Mouse (Mus musculus) limb, embryonic 11.5 days (tissue): ENCODE results near the gene Olfr460. TPM values are rescaled to one million over a fixed set of nuclear protein-coding genes. Genes with fewer than 3 reads are reported as not detected.

Source experiments
- ATAC-seq: fragments of 200-750 bp; cut with Nextera tagmentation; 2 replicates; pipeline ENCODE4 v1.8.0; 2017; ENCODE audit warnings: low read depth; ENCODE audit not compliant: insufficient number of reproducible peaks, low FRiP score, low TSS enrichment
- DNase-seq: peaks from one replicate; pipeline ENCODE4 v3.0.0-alpha.2; 2015; ENCODE audit warnings: low spot score
- H3K27ac ChIP-seq: fragments of 300-500 bp; sonication (generic); replicated peaks from 2 replicates; pipeline ENCODE4 v1.5.1; 2014; ENCODE audit warnings: low read depth, mild to moderate bottlenecking, low read length
- H3K27me3 ChIP-seq: fragments of 300-500 bp; sonication (generic); 2 replicates; pipeline ENCODE4 v1.6.1; 2014; ENCODE audit warnings: mild to moderate bottlenecking, low read length, mixed read lengths; ENCODE audit not compliant: control insufficient read depth, insufficient read depth
- H3K36me3 ChIP-seq: fragments of 300-500 bp; sonication (generic); 2 replicates; pipeline ENCODE4 v1.6.1; 2014; ENCODE audit warnings: mild to moderate bottlenecking, low read length, moderate library complexity, mixed read lengths; ENCODE audit not compliant: control insufficient read depth, insufficient read depth
- H3K4me1 ChIP-seq: fragments of 300-500 bp; sonication (generic); 2 replicates; pipeline ENCODE4 v1.6.1; 2014; ENCODE audit warnings: low read length, mixed read lengths; ENCODE audit not compliant: control insufficient read depth, insufficient read depth
- H3K4me2 ChIP-seq: fragments of 300-500 bp; sonication (generic); 2 replicates; pipeline ENCODE4 v1.6.1; 2014; ENCODE audit warnings: low read depth, mild to moderate bottlenecking, moderate library complexity; ENCODE audit not compliant: severe bottlenecking
- H3K4me3 ChIP-seq: fragments of 300-500 bp; sonication (generic); 2 replicates; pipeline ENCODE4 v1.5.1; 2014; ENCODE audit warnings: low read depth, low read length
- H3K9ac ChIP-seq: fragments of 300-500 bp; sonication (generic); 2 replicates; pipeline ENCODE4 v1.6.1; 2014; ENCODE audit warnings: mild to moderate bottlenecking, low read length
- H3K9me3 ChIP-seq: fragments of 300-500 bp; sonication (generic); 2 replicates; pipeline ENCODE4 v1.6.1; 2016; ENCODE audit warnings: low read length; ENCODE audit not compliant: control insufficient read depth
- WGBS: fragments of 180-500 bp; shearing (Covaris S2); extraction: QIAGEN DNeasy Blood & Tissue Kit; methylation state at CpG from one replicate; pipeline ENCODE4 v1.1.7; 2014; 5-methylcytosine and 5-hydroxymethylcytosine counted together
- polyA plus RNA-seq: library from polyadenylated mRNA; unstranded; fragments of >200 nt; fragmentation: Nextera tagmentation; extraction: Ambion mirVana; gene quantifications from 2 replicates; pipeline ENCODE4 v1.2.1, GENCODE M21; 2014

Olfr460 gene
- polyA plus RNA-seq: 0.04 TPM in 1 of 2 replicates, not detected in the other

DNA sequence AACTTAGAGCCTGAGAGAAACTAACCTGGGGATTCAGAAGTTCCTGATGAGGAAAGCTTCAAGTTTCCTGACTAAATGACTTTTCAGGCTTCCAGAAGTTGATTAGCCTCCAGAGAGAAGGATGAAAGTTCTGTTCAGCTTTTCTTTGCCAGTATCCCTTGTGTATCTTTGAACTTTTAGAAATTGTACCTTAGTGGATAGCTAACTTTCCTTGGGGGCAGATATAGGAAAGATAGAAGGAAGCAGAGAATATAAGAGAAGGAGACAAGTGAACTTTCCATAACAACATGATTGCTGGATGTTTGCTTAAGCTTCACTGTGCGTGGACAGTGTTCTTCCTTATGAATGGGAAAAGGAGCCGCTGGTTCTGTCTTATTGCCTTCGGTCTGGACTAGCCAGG lies at the start of gene Olfr460:
Gene Olfr460, plus strand, starts transcription at position 301 of the 400 bp plus-strand sequence.
- H3K4me2 ChIP-seq: no peak within 1 kb of the TSS
- no peak within 1 kb of the TSS for H3K9ac ChIP-seq
- DNase-seq (no peak), ATAC-seq (no peak)
- H3K36me3 ChIP-seq: no peaks in the 10 kb centered on the region
- 88% methylated on average over 3 of the region's 3 CpGs for WGBS
- no peaks in the 10 kb centered on the region for H3K27me3 ChIP-seq
- H3K27ac ChIP-seq: no peak within 1 kb of the TSS
- no peaks in the 10 kb centered on the region for H3K4me1 ChIP-seq
- no peak within 1 kb of the TSS for H3K4me3 ChIP-seq
- H3K9me3 ChIP-seq: no peaks in the 10 kb centered on the region

GRCm38 (mm10) chr6:40544690-40545089 lies 24.6 kb upstream of the Olfr460 start:
- 86% methylated on average over 10 of the region's 10 CpGs for WGBS
- H3K9ac ChIP-seq: no peak overlapping the region
- no peak overlapping the region for H3K4me3 ChIP-seq
- DNase-seq (no peak), ATAC-seq (no peak)
- no peak overlapping the region for H3K27ac ChIP-seq
- H3K9me3 ChIP-seq: no peaks in the 10 kb centered on the region
- H3K36me3 ChIP-seq: no peaks in the 10 kb centered on the region
- no peaks in the 10 kb centered on the region for H3K4me1 ChIP-seq
- no peak overlapping the region for H3K4me2 ChIP-seq
- no peaks in the 10 kb centered on the region for H3K27me3 ChIP-seq

DNA sequence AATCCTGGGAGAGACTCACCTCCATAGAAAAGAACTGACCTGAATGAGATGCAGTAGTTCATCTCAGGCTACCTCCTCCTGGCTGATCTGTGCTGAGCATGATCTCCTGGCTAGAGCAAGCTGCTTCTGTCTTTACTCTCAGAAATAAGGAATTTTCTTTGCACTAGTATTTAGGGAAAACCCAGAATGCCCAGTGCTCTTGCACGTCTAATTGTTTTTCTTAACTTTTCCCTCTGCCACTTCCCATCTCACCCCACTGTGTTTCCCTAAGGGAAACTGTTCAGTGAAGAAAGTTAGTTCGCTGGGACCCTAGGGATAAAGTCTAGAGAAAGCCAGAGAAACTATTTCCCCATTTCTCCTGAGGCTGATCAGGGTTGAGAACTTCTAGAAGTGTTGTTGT lies 14.3 kb upstream of the Olfr460 start, which contains the start of gene Olfr461:
Gene Olfr461, minus strand, starts transcription at position 101 of the 400 bp plus-strand sequence.
- Histone ChIP-seq H3K27ac (no peak within 1 kb of the TSS), H3K4me2 (no peak within 1 kb of the TSS), H3K27me3 (no peaks in the 10 kb centered on the region), H3K4me3 (no peak within 1 kb of the TSS), H3K9me3 (no peaks in the 10 kb centered on the region), H3K9ac (no peak within 1 kb of the TSS), H3K4me1 (no peaks in the 10 kb centered on the region), H3K36me3 (no peaks in the 10 kb centered on the region)
- 79% methylated on average over 2 of the region's 2 CpGs for WGBS
- ATAC-seq: no peak
- no peak for DNase-seq

DNA sequence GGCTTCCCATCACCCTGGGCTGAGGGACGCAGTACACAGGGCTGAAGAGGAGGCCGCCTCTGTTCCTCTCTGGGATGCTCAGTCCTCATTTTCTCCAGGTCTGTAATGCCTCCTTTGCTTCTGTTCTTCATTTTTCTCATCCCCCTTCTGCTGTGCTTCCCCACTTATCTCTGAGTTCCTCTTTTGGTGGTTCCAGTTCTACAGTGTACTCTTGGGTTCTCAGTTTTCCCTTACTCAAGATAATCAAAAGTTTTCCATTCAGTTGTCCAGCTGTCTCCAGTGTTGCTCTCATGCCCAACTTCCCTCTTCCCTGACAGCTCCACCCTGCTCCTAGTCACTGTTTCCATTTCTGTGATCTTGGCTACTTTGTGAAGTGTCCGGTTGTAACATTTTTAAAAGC lies 4.3 kb downstream of the Olfr460 start:
- no peaks in the 10 kb centered on the region for H3K9me3 ChIP-seq
- no peaks in the 10 kb centered on the region for H3K36me3 ChIP-seq
- WGBS: 74% methylated on average over 3 of the region's 3 CpGs

GRCm38 (mm10) chr6:40576305-40576704 lies 7.0 kb downstream of the Olfr460 start:
- H3K4me3 ChIP-seq: no peak overlapping the region

More for the DNA sequence above, 4.3 kb downstream of the Olfr460 start:
- no peak overlapping the region for H3K4me2 ChIP-seq
- H3K27ac ChIP-seq: no peak overlapping the region
- H3K4me1 ChIP-seq: no peaks in the 10 kb centered on the region
- no peaks in the 10 kb centered on the region for H3K27me3 ChIP-seq
- DNase-seq (no peak), ATAC-seq (no peak)
- H3K9ac ChIP-seq: no peak overlapping the region
- no peak overlapping the region for H3K4me3 ChIP-seq

DNA sequence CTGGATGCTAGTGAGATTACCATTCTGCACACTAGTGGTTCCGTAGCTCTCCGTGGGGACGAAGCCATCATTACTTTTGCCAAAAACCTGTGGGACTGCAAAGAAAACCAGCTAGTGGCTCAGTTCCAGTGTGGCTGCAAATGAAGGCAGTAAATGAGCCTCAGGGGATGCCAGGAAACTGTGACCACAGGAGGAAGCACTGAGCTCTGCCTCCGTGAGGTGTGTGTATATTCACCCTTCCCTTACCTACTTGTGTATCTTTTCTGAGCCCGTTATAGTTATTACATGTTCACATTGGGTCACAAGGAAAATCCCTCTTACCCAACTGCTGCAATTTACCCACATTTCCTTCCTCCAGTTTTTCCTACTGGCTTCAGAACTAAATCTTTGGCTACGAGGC lies 15.0 kb downstream of the Olfr460 start:
- Histone ChIP-seq H3K27me3 (no peaks in the 10 kb centered on the region), H3K36me3 (no peaks in the 10 kb centered on the region), H3K4me3 (no peak overlapping the region), H3K27ac (no peak overlapping the region), H3K9me3 (no peaks in the 10 kb centered on the region), H3K4me2 (no peak overlapping the region), H3K9ac (no peak overlapping the region), H3K4me1 (no peaks in the 10 kb centered on the region)
- ATAC-seq: no peak
- no peak for DNase-seq
- 88% methylated on average over 6 of the region's 6 CpGs for WGBS

More at GRCm38 (mm10) chr6:40576305-40576704, 7.0 kb downstream of the Olfr460 start:
- no peak overlapping the region for H3K4me2 ChIP-seq
- H3K27ac ChIP-seq: no peak overlapping the region
- H3K9ac ChIP-seq: no peak overlapping the region
- 81% methylated on average over 1 of the region's 1 CpGs for WGBS
- no peaks in the 10 kb centered on the region for H3K4me1 ChIP-seq
- no peaks in the 10 kb centered on the region for H3K27me3 ChIP-seq
- no peak for ATAC-seq
- no peaks in the 10 kb centered on the region for H3K36me3 ChIP-seq
- no peak for DNase-seq
- no peaks in the 10 kb centered on the region for H3K9me3 ChIP-seq

GRCm38 (mm10) chr6:40585645-40586044 lies 16.4 kb downstream of the Olfr460 start, which contains the start of gene Clec5a:
Gene Clec5a, minus strand, starts transcription at chr6:40585821.
- ATAC-seq (no peak), DNase-seq (no peak)
- H3K4me3 ChIP-seq: no peak within 1 kb of the TSS
- H3K36me3 ChIP-seq: no peaks in the 10 kb centered on the region
- H3K9me3 ChIP-seq: no peaks in the 10 kb centered on the region
- no peak within 1 kb of the TSS for H3K27ac ChIP-seq
- no peaks in the 10 kb centered on the region for H3K27me3 ChIP-seq
- no peak within 1 kb of the TSS for H3K9ac ChIP-seq
- WGBS: 83% methylated on average over 5 of the region's 5 CpGs
- H3K4me1 ChIP-seq: no peaks in the 10 kb centered on the region
- no peak within 1 kb of the TSS for H3K4me2 ChIP-seq

- no peak overlapping the region for H3K27ac ChIP-seq
- no peak overlapping the region for H3K9ac ChIP-seq
- ATAC-seq: no peak
- WGBS: 98% methylated on average over 2 of the region's 2 CpGs
- no peaks in the 10 kb centered on the region for H3K36me3 ChIP-seq
- H3K4me1 ChIP-seq: no peaks in the 10 kb centered on the region
- no peak for DNase-seq
- H3K4me3 ChIP-seq: no peak overlapping the region
- no peak overlapping the region for H3K4me2 ChIP-seq
- no peaks in the 10 kb centered on the region for H3K27me3 ChIP-seq
- no peaks in the 10 kb centered on the region for H3K9me3 ChIP-seq
Observed at GRCm38 (mm10) chr6:40588346-40588745, 19.1 kb downstream of the Olfr460 start.
